In genomic region chr4:66403708-66404200, GRCm38 (mm10) we compare ENCODE assay signal across 8 mouse cellular contexts. TPM values are rescaled to one million over a fixed set of nuclear protein-coding genes. Genes with fewer than 3 reads are reported as not detected.
A peak's percentile ranks its signal among the peaks of the same experiment; 100 is the strongest.
DNase-seq lines count a peak whose midpoint lies in the region; ATAC-seq and TF ChIP-seq lines count a peak whose summit lies in the region.
"Had no signal": no experiment of that assay in that cellular context is flagged by ENCODE, and none has a peak within 500 bp of the region (broad histone marks: within the 10 kb centered on the region; RNA-seq: fewer than 3 reads in every experiment).

No protein-coding gene starts in this region.

- no peak overlapping the region for H3K27ac ChIP-seq in ES-Bruce4 (ENCODE audit: insufficient read depth, low read length)
- no peak overlapping the region for H3K27ac ChIP-seq in ES-E14 (ENCODE audit: insufficient read depth, low read depth, low read length, poor library complexity, severe bottlenecking)
- H3K27ac ChIP-seq in limb, embryonic 14.5 days (replicated peaks; ENCODE audit: low read depth, low read length), result no peak overlapping the region
- H3K27ac ChIP-seq in neural tube, embryonic 12.5 days, result no peak overlapping the region

- TF ChIP-seq EP300 in ES-Bruce4 (IDR thresholded peaks at IDR 0.05; ENCODE audit: insufficient read depth, low read depth, low read length), result no peak

- H3K4me3 ChIP-seq in ES-Bruce4 (ENCODE audit: low read depth, low read length) (peak overlapping the region; percentile 85), ES-E14 (ENCODE audit: insufficient read depth in 1 of 2, low read depth in 1 of 2, low read length in 2 of 2, poor library complexity in 1 of 2, severe bottlenecking in 1 of 2) (peak overlapping the region; percentile 52 to 74)
- H3K4me3 ChIP-seq in limb, embryonic 14.5 days (replicated peaks; ENCODE audit: low read length), result peak overlapping the region; percentile 71
- peak overlapping the region; percentile 68 for H3K4me3 ChIP-seq in neural tube, embryonic 12.5 days
- H3K4me3 ChIP-seq: myocyte had no signal

- no peak for TF ChIP-seq CTCF in ES-Bruce4 (IDR thresholded peaks at IDR 0.05; ENCODE audit: low read depth, low read length)

- H3K36me3 ChIP-seq in ES-Bruce4 (ENCODE audit: control insufficient read depth, insufficient read depth, low read length, poor library complexity, severe bottlenecking) (no peaks in the 10 kb centered on the region), ES-E14 (ENCODE audit: control insufficient read depth, insufficient read depth, low read length, poor library complexity, severe bottlenecking) (no peaks in the 10 kb centered on the region)
- H3K36me3 ChIP-seq in limb, embryonic 14.5 days (ENCODE audit: control insufficient read depth, insufficient read depth, low read length), result no peaks in the 10 kb centered on the region
- no peaks in the 10 kb centered on the region for H3K36me3 ChIP-seq in neural tube, embryonic 12.5 days

- 0% methylated on average over 21 of the region's 51 CpGs for WGBS in limb, embryonic 14.5 days
- WGBS in neural tube, embryonic 12.5 days, result under 1% methylated on average over 51 of the region's 51 CpGs

- no peak for DNase-seq in ES-E14 (ENCODE audit: low read depth, low spot score)
- peak; percentile 56 for DNase-seq in embryo, embryonic 10.5 days (ENCODE audit: low spot score)
- peak; percentile 21 to 30 for DNase-seq in heart, postnatal 14 days
- no peak for DNase-seq in limb, embryonic 14.5 days (ENCODE audit: low spot score)

- peak overlapping the region; percentile 97 for H3K4me2 ChIP-seq in limb, embryonic 14.5 days (replicated peaks; ENCODE audit: low read depth, low read length, severe bottlenecking)
- H3K4me2 ChIP-seq in neural tube, embryonic 12.5 days (replicated peaks), result peak overlapping the region; percentile 95

- no peak for TF ChIP-seq POLR2A in ES-Bruce4 (IDR thresholded peaks at IDR 0.05; ENCODE audit: insufficient read depth, low read length)
- TF ChIP-seq POLR2A in limb, embryonic 14.5 days (IDR thresholded peaks at IDR 0.05; ENCODE audit: borderline replicate concordance, extremely low read depth, insufficient read depth, insufficient read length), result no peak

- 0 out of 2 replicates have a peak, but pooled peaks have one; percentile 14 for ATAC-seq in limb, embryonic 14.5 days (ENCODE audit: low FRiP score, low read depth)
- peak; percentile 67 for ATAC-seq in neural tube, embryonic 12.5 days (ENCODE audit: low FRiP score, low read depth)
- no peak for ATAC-seq in activated CD4-positive, CD25-positive, alpha-beta regulatory T cell, adult 4 months

- in situ Hi-C loops in ES-E14 (cut with MboI; ENCODE audit: low sequenced_read_pairs in 2 of 2, unreplicated experiment in 2 of 2), result no loop called here

- peaks cover 20% of the 10 kb centered on the region for H3K27me3 ChIP-seq in ES-Bruce4 (ENCODE audit: control insufficient read depth, insufficient read depth, low read length, poor library complexity, severe bottlenecking)
- H3K27me3 ChIP-seq in limb, embryonic 14.5 days (ENCODE audit: control insufficient read depth, insufficient read depth, low read length), result peaks cover 29% of the 10 kb centered on the region
- H3K27me3 ChIP-seq in neural tube, embryonic 12.5 days (replicated peaks), result peaks cover 17% of the 10 kb centered on the region

- intact Hi-C loops in heart, postnatal 14 days (cut with DNase I), result loop anchor here (10.0 kb wide), 1 partner anchor 749 kb away; no protein-coding TSS in a partner anchor

- no peaks in the 10 kb centered on the region for H3K9me3 ChIP-seq in ES-Bruce4 (replicated peaks; ENCODE audit: control insufficient read depth, insufficient read depth, low read length, poor library complexity, severe bottlenecking)
- no peaks in the 10 kb centered on the region for H3K9me3 ChIP-seq in ES-E14 (ENCODE audit: control insufficient read depth, insufficient read depth, low read depth, low read length)
- no peaks in the 10 kb centered on the region for H3K9me3 ChIP-seq in limb, embryonic 14.5 days (ENCODE audit: control insufficient read depth, low read length)
- H3K9me3 ChIP-seq in neural tube, embryonic 12.5 days, result no peaks in the 10 kb centered on the region

- H3K9ac ChIP-seq in ES-Bruce4 (ENCODE audit: low read depth, poor library complexity, severe bottlenecking) (peak overlapping the region; percentile 93), ES-E14 (ENCODE audit: insufficient read depth, low read depth, low read length, poor library complexity, severe bottlenecking) (peak overlapping the region; percentile 46; the same call in 1 of the 2 replicates)
- H3K9ac ChIP-seq in limb, embryonic 14.5 days (ENCODE audit: low read depth, low read length, severe bottlenecking), result peak overlapping the region; percentile 66
- H3K9ac ChIP-seq in neural tube, embryonic 12.5 days, result peak overlapping the region; percentile 80

- H3K4me1 ChIP-seq in ES-Bruce4 (ENCODE audit: control insufficient read depth, insufficient read depth, low read length), result no peaks in the 10 kb centered on the region
- H3K4me1 ChIP-seq in ES-E14 (ENCODE audit: control insufficient read depth in 2 of 2, insufficient read depth in 2 of 2, low read length in 2 of 2, poor library complexity in 1 of 2), result no peaks in the 10 kb centered on the region
- H3K4me1 ChIP-seq in limb, embryonic 14.5 days (ENCODE audit: control insufficient read depth, insufficient read depth, low read length), result no peaks in the 10 kb centered on the region
- H3K4me1 ChIP-seq in neural tube, embryonic 12.5 days, result peaks cover 12% of the 10 kb centered on the region; the same call in 1 of the 2 replicates

TF ChIP-seq in ES-E14, 5 proteins besides CTCF, POLR2A, EP300 and RAD21:
- TF ChIP-seq MAFK (IDR thresholded peaks at IDR 0.05; ENCODE audit: insufficient read depth, low read depth, low read length) (no peak), CHD2 (IDR thresholded peaks at IDR 0.05; ENCODE audit: low read depth, low read length) (no peak), HCFC1 (IDR thresholded peaks at IDR 0.05; ENCODE audit: borderline replicate concordance, insufficient read depth, low read length) (no peak), ZNF384 (IDR thresholded peaks at IDR 0.05; ENCODE audit: low read depth, low read length) (no peak), ZC3H11A (IDR thresholded peaks at IDR 0.05; ENCODE audit: borderline replicate concordance, low read depth, low read length) (no peak)

RNA-seq across cellular contexts. Expression of gene Astn2, which starts 0.7 kb away (rescaled TPM):
- 0.29 TPM in 1 of 2 replicates, not detected in the other for polyA plus RNA-seq in ES-Bruce4 (2011; ENCODE audit: insufficient read depth, insufficient read length, low read depth, missing spikeins)
- 0.04 and 0.16 TPM in 2 replicates for total RNA-seq in ES-E14 (2012; rRNA removed)
- 1 to 10 TPM; 1.7 to 1.9 TPM for total RNA-seq in heart, postnatal 14 days (2021)
- polyA plus RNA-seq in limb, embryonic 14.5 days (2012; rRNA removed), result 8.7 and 9.6 TPM in 2 replicates
- 1.6 and 1.7 TPM in 2 replicates for polyA plus RNA-seq in limb, embryonic 14.5 days (2014; fragmentation: Nextera tagmentation; extraction: Ambion mirVana)
- polyA plus RNA-seq in neural tube, embryonic 12.5 days (2016; fragmentation: Nextera tagmentation; extraction: Ambion mirVana), result 1.9 and 2.6 TPM in 2 replicates
- not detected for polyA plus RNA-seq in activated CD4-positive, CD25-positive, alpha-beta regulatory T cell, adult 4 months (2017; shearing (Covaris generic))
- polyA plus RNA-seq: myocyte had no signal

Comparison
In these comparisons a context has a peak if more than half of its experiments do, and no peak if none do; other contexts are left out.
1. DNase-seq: peak in embryo, embryonic 10.5 days (single experiment) and heart, postnatal 14 days (2 of 2); none in ES-E14 (single experiment) and limb, embryonic 14.5 days (single experiment).
2. Peak in every context shown above with its lines, with median percentiles within 50 percentile points of each other: H3K4me3 ChIP-seq and H3K9ac ChIP-seq.